Mouse (Mus musculus) cerebral cortex, adult 2 months (tissue): ENCODE results near the gene Rad54l.

Experiments
- WGBS: fragments of 180-500 bp; shearing (Covaris S2); methylation state at CpG from one replicate; pipeline ENCODE4 v1.1.7; 2018; 5-methylcytosine and 5-hydroxymethylcytosine counted together

Rad54l gene

DNA sequence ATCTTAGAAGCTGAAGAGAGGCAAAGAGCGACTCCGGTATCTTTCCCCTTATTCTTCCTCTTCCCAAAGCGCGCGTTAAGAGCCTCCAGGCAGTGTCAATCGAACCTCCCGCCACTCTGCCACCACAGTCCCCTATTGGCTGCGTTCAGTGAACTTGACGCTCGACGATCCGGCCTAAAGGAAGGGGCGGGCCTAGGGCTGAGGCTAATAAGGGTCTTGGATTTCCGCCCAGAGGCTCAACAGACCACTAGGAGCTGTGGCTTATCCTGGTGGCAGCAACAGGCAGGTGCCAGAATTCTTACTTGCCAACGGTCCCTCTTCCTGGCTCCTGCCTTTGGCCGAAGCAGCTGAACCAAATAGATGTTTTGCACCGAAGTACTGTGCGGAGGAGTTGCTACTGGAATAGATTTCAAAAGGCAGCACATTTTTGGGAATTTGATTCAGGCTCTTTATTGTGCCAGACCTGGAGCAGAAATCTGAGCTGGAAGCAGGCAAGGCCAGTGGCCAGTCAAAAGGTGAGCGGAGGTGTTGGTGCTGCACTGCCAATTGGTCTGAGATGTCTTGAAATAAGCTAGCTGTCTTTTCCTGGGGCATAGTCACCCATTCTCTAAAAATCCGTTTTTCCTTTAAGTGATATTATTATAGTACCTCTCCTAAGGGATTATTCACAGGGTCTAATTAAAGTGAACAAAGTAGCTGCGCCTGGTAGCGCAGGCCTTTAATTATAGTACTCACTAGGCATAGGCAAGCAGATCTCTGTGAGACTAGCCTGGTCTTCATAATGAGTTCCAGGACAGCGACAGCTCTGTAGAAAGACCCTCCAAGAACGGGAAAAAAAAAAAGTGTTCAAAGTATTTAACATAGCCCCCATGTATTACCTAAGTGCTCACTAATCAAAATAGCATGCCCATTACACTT, at the start of gene Rad54l, which contains the start of gene Pomgnt1:
Rad54l (minus strand) TSS at position 89 of the 918 bp plus-strand sequence.
Pomgnt1 (plus strand) TSS at position 239 of the 918 bp plus-strand sequence.
- WGBS, result 2% methylated on average over 24 of the region's 24 CpGs

DNA sequence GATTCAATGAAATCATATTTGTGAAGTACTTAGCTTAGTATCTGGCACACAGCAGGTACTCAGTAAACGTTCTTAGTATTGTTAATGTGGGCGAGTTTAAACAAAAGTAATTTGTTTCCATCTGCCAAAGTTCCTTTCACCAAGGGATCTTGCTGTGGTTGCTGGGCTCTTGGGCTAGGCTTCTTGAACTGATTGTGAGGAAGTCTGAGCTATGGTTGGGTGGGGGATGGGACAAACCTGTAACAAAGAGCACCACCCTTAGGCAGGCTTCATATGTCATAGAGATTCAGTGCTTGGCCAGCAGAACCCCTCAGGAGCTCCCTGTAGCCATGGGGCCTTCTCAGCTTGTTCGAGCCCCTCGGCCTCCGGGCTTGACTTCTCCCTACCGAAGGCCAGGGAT, 49.6 kb upstream of the Rad54l start, which contains the start of the genes 1700042G07Rik and Gm49337:
1700042G07Rik (plus strand) TSS at position 301 of the 400 bp plus-strand sequence.
Gm49337 (plus strand) TSS at position 313 of the 400 bp plus-strand sequence.
- 83% methylated on average over 6 of the region's 6 CpGs for WGBS

DNA sequence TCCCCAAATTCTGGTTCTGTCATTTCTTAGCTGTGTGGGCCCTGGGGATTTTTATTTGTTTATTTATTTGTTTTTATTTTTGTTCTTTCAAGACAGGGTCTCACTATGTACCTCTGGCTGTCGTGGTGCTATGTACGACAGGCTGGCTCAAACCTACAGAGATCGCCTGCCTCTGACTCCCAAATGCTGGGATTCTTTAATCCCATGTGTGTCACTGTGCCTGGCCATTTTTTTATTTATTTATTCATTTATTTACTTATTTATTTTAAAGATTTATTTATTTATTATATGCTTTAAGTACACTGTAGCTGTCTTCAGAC, 45.8 kb upstream of the Rad54l start:
- 57% methylated on average over 3 of the region's 3 CpGs for WGBS

DNA sequence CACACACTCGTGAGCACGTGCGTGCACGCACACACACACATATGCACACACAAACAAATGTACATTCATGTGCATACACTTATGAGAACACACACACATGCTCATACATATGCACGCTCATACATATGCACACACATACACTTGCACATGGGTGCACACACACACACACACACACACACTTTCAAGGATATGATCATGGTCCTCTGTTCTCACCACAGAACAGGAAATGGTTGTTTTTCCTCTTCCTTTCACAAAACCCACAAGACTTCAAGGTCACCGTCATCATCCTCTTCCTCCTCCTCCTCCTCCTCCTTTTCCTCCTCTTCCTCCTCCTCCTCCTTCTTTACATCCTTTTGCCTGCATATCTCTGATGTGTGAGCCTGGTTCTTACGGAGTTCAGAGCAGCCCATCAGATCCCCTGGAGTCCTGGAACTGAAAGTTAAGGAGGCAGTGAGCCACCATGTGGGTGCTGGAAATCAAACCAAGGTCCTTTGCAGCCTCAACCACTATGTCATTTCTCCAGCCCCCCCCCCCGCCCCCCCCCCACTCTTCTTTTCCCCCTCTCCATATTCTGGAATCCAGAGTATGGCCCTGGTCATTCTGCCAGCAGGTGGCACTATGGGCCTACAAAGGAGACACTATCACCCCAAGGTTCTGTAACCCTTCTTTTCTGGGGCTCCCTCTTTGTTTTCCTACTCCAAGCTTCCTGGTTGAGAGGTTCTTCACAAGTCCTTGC, 45.3 kb upstream of the Rad54l start:
- 76% methylated on average over 7 of the region's 8 CpGs for WGBS

DNA sequence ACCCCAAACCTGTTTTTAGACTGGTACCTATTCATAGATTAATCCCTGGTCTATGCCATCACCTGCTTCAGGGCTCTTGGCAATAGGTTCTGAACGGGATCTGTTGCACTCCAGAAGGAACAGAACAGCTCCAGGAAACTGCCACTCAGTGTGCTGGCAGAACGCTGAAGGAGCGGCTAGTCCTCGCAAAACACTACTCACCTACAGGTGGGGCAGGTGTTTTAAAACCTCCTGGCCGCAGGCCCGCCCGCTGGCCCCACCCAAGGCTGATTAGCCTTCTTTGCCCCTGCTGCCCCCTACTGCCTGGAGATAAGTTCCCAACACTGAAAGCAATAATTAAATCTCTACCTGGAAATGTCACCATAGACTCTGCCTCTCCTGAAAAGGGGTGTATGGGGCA, 43.9 kb upstream of the Rad54l start, which contains the start of gene Tspan1:
Tspan1 (minus strand) TSS at position 198 of the 400 bp plus-strand sequence.
- WGBS, result 42% methylated on average over 7 of the region's 7 CpGs

DNA sequence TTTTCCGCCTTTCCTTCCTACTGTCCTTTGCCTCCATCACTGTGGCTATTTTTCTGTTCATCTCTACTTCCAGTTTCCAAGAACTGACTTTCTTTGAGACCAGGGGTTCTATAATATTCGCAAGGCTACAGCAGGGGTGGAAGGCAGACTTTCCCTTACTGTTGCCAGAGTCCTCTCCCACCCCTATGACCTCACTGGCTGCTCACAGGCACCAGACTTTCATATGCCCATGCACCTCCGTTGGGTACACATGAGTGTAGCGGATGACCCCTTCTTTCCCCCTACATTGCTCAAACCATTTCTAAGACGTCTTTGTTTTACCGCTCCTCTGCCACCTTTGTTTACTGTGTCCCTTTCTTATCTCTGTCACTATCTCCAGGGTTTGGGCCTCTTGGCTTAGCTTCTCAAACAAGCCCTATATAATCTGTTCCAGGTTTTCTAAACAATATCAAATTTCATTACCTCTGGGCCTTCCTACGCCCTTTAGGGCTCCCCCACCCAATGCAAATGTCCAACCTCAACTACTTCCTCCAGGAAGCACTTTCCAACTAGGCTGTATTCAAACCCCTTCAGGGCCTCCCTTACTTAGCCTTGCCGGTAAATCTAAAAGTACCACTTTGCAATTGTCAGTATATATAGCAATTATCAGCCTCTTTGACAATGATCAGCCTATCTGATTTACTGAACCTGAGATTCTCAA, 42.4 kb upstream of the Rad54l start:
- 82% methylated on average over 8 of the region's 8 CpGs for WGBS

DNA sequence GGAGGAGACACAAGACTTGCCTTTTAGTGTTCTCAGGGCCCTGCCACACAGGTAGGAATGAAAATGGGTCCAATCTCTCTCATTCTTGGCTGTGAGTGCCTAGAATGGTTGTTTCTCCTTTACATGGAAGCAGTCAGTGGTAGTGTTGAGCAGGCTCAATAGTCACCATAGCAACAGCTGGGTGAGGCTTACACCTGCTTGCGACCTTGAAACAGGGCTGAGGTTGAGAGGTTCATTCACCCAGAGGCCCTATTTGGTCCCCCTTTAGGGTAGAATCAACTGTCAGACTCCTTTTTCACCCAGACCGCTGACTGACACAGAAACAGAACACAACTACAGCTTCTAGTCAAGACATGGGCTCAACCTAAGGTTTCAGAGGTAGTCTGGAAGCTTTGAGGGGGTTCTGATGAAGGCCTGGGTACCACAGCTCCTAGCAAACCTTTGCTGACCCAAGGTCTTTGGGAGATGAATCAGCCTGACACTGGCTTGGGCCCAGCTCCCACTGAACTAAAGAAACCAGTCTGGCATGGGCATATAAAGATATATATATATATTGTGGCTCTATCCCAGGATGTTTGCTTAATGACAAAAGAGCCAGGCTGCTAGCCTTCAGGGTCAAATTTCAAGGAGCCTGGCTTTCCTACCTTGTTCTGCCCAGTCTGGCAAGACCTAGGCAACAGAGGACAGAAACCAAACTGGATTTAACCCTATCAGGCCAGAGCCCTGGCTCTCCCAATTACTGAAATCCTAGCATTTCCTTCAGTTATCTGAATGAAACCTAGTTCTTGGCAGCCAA, 41.5 kb upstream of the Rad54l start:
- 94% methylated on average over 2 of the region's 2 CpGs for WGBS

DNA sequence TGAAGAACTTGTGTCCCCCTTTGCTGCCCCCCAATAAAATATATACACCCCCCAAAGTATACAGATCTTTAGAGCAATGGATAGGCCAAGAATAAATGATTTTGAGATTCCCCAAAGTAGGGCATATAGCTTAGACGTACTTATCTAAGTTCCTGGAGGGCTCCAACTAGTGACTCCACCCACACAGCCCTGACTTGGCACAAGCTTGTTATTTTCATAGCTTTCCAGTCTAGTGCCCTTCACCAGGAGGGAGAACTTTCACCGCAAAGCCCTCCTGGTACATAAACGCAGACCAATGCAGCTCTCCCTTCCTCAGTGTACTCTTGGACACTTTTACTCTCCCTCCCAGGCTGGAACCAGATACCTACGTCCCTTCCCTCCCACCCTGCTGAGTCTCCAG, 38.7 kb upstream of the Rad54l start:
- 38% methylated on average over 4 of the region's 4 CpGs for WGBS

DNA sequence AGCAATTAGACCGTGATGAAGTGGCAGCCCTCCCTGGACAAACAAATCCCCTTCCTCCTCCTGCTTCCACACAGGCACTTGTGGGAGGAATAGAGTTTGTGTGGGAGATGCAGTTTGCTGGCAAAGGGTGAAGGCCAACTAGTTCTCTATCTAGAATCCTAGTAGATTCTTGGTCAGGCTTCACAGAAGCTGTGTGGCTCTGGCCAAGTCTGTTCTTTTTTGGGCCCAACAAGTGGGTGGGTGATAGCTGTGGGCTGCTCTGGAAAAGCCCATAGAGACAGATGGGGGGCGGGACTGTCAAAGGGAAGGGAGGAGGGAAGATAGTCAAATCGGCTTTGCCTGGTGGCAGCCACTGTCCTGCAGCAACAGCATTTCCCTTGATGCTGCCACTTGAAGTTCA, 37.3 kb upstream of the Rad54l start:
- WGBS, result 53% methylated on average over 3 of the region's 3 CpGs

DNA sequence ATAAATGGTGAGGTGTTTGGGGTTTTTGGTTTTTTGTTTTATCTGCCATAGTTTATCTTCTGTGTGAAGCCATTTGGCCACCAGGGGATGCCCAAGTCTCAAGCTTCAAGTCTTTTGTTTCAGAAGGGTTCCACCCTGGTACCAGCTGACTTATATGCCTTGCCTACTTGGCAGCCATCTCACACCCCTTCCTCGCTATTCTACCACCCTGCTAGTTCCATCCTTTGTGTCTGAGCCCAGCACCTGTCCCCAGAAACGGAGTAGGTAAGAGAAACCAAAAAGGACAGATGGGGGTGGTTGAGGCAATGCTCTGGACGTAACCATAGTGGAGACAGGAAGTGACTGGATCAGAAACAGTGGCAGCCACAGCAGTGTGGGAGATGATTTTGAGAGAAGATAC, 36.4 kb upstream of the Rad54l start:
- 37% methylated on average over 3 of the region's 3 CpGs for WGBS

DNA sequence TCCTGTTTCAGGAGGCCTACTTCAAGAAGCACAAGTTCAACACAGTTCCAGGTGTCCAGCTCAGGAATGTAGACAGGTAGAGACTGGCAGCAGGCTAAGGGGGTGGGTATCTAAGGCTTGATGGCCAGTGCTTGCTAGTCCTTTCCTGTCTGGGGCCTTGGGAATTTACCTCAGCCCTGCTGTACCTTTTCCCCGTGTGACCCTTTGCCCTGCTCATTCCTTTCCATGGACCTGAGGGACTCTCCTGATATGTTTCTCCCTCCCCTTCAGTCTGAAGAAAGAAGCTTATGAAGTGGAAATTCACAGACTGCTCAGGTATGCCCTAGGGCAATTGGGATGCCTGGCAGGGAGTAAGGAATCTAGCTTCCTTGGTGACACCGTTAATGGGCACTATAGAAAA, 34.4 kb upstream of the Rad54l start:
- 89% methylated on average over 2 of the region's 2 CpGs for WGBS

DNA sequence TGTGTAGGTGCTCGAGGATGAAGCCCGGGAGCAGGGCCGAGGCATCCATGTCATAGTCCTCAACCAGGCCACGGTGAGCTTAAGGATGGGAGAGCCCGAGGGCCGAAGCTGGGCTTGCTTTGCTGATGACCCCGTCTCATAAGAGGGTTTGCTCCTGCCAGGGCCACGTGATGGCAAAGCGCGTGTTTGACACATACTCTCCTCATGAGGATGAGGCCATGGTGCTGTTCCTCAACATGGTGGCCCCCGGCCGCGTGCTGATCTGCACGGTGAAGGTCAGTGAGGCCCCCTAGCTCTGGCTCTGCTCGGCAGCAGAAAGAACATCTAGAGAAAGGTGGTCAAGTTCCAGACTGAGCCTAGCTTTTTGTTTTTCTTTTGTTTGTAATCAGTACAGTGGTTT, 29.2 kb upstream of the Rad54l start:
- WGBS, result 95% methylated on average over 15 of the region's 15 CpGs

DNA sequence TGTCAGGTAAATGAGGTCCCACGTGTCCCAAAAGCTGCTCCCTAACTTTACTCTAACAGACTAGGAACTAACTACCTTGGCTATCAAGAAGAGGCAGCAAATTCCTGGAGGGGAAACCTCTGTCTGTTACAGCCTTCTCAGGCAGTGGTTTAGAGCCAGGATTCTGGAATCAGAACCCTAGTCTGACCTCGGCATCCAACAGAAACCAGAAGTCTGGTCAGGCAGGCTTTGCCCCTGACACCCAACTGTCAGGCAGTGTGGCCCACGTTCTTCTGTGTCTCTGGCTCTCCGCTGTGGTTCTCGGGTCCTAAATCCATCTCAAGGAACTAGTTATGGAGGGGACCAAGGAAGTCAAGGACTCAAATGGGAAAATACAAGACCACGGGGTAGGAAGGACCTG, 27.7 kb upstream of the Rad54l start, which contains the start of gene Lurap1:
Lurap1 (minus strand) TSS at position 101 of the 400 bp plus-strand sequence.
- WGBS, result 74% methylated on average over 6 of the region's 6 CpGs

DNA sequence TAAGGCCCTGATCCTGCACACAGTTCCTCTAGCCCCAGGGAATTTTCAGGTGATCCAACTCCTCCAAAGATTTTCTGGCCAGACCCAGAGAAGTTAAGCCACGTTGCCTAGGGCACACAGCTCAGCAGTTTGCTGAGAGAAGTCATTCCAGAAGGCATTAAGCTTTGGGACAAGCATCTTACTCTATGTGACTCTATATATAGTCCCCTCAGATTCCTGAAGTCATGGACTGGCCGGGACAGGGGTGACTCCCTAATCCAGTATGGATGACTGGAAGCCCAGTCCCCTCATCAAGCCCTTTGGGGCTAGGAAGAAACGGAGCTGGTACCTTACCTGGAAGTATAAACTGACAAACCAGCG, 27.4 kb upstream of the Rad54l start:
- WGBS, result 16% methylated on average over 4 of the region's 4 CpGs

DNA sequence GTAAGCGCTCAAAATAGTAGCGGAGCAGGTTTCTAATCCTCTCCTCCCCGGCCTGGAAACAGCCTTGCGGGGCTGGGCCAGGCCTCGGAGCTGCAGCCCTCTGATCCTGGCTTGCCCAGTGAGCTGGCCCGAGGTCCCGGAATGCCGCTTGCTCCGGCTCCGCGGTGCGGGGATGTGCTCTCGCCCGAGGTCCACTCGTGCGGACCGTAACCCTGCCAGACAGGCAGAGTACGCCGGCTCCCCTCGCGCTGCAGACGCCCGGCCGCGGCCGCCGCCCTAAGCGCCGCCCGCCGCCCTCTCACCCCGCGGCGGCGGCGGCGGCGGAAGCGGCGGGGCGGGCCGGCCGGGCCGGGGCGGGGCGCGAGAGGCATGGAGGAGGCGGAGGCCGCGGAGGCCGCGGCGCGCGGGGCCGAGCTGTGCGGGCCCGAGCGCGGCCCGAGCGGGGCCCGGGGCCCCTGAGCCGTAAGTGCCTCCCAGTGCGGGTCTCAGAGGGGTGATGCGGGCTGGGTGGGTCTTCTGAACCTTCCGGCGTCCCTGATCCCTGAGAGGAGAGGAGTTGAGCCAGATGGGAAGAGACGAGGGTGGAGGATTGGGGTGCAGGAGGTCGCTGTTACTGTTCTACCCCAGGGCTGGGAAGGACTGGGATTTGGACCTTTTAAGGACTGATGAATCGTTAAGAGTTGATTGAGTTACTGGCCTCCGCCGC, 26.8 kb upstream of the Rad54l start:
- WGBS, result 1% methylated on average over 61 of the region's 73 CpGs

DNA sequence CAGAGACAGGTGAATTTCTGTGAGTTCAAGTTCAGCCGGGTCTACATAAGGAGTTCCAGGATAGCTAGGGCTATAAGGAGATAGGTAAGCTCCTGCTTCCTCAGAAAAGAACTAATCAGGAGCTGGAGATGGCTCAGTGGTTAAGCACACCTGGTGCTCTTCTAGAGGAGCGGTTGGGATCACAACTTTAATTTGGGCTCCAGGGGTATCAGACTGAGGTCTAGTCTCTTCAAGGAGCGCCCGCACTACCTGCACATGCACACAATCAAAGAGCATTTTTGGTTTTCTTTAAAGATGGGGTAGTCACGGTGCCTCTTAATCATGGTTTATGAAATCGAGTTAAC, 26.3 kb upstream of the Rad54l start:
- WGBS, result 18% methylated on average over 6 of the region's 6 CpGs

DNA sequence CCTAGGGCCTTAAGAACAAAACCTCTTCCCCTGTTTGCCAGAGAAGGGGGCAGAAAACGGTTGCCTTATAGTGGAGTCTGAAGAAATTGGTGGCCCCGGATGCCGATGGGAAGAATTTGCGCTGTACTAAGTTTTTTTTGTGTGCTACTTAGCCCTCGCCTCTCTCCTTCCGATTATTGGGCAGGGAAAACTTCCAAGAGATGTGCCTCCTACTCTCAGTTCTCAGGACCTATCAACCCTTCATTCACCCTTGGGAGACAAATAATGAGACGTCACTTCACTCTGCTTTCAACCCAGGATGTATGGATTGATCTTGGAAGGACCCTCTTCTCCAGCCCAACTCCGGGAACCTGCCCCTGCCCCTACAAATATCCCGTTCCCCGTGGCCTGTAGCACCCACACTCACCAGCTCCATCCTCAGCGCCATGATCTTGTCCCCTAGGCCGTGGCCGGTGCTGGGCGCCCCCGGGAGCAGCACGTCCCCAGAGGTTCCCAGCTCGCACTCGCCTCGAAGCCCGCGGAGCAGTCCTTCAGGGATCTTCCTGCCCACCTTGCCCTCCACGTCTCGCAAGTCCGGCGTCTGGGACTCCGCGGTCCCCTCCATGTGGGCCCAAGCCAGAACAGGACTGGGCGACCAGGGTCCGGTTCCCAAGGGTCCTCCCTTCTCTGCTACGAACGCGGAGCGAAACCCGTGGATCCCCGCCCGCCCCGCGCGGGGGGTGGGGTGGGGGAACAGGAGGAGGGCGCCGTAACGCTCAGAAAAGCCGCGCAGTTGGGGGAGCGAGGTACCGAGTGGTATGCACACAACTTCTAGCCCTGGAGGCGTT, 20.6 kb upstream of the Rad54l start:
- 1% methylated on average over 47 of the region's 47 CpGs for WGBS

DNA sequence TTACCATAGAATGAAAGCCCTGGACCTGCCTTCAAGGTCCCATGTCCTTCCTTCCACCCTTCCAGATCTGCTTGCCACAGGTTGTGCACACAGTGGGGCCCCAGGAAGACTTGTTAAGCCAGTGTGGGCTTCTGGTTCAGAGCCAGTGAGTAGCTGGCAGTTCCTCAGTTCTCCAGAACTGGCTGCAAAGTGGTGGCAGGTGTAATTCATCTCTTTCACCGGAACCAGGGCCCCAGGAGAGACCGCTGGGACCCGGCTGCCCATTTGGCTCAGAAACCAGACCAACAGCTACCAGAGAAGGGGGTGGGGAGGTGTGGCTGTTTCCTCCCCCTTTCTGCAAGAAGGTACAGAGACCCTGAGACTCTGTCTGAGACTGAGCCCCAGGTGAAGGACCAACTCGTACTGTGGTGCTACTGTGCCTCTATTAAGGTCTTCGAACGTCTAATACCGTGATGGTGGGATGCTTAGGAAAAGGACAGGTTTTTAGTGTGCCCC, 19.9 kb upstream of the Rad54l start:
- 14% methylated on average over 7 of the region's 7 CpGs for WGBS

DNA sequence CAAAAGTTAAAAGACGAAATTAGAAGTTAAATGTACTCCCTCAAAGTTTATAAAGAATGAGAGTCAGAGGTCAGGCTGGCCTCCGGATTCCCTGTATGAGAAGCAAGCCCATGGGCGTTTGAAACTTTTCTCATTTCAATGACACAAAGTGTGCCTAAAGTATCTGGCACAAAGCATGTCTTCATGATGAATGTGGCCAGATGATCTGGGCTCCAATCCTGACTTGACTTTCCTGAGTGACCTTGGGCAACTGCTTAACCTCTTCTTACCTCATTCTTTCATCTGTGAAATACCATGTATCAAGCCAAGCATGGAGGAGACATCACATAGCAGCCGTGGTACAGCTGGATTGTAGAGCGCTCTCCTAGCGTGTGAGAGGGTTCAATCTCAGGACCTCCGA, 18.8 kb upstream of the Rad54l start:
- WGBS, result 86% methylated on average over 7 of the region's 7 CpGs

DNA sequence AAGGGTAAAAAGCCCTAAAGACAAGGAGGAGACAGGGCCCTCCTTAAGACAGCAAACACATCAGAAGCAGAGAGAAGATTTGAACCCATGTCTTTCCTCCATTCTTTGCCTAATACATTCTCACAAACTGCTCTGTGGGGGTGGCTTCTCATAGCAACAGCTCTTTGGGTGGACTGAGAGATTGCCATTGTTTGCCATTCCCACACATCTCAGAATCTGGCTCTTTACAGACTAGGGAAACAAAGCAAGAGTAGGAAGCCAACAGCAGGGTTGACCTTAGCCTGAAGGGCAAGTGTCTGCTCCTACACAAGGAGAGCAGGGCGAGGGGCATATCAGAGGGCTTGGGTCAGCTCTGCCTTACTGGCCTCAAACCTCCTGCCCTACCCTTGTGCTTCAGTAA, 18.2 kb upstream of the Rad54l start:
- WGBS, result 61% methylated on average over 1 of the region's 1 CpGs
